Mouse (Mus musculus) bone marrow, adult 2 months (tissue): Measurements from ENCODE around the gene Alox12e.

Experiments
- CTCF ChIP-seq: fragments of 200-500 bp; IDR thresholded peaks from 2 replicates; pipeline ENCODE4 v1.5.1; 2011; ENCODE audit warnings: low read length, control low read depth; ENCODE audit not compliant: control insufficient read depth, insufficient read depth
- POLR2A ChIP-seq: fragments of 200-500 bp; IDR thresholded peaks from 2 replicates; pipeline ENCODE4 v1.6.1; 2011; ENCODE audit warnings: low read depth, mild to moderate bottlenecking, control low read depth, low read length, borderline replicate concordance; ENCODE audit not compliant: control insufficient read depth

DNA sequence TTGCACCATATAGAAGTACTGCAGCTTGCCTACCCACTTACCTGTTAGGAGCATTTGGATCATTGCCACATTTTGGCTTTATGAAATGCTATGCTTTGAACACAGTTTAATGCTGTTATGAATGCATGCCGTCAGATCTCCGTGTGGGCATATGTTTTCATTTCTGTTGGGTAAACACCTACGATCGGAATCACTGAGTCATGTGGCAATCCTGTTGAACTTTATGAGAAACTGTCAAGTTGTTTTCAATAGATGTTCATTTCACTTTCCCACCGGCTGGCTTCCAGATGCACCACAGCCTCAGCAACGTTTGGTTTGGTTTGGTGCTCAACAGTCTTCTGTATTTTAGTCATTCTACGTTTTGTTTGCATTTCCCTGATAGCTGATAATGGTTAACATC lies 50.8 kb downstream of the Alox12e start:
- TF ChIP-seq POLR2A (no peak), CTCF (no peak)
